Mouse (Mus musculus) olfactory bulb, adult 2 months (tissue): ENCODE measurements around the gene Olfr10.

Source experiments
- CTCF ChIP-seq: fragments of 200-500 bp; IDR thresholded peaks from 2 replicates; pipeline ENCODE4 v1.5.1; 2012; ENCODE audit warnings: low read depth, mild to moderate bottlenecking, low read length, moderate library complexity; ENCODE audit not compliant: insufficient read depth
- POLR2A ChIP-seq: fragments of 200-500 bp; IDR thresholded peaks from 2 replicates; pipeline ENCODE4 v1.6.1; 2012; ENCODE audit warnings: mild to moderate bottlenecking, low read depth, low read length, moderate library complexity; ENCODE audit not compliant: insufficient read depth

DNA sequence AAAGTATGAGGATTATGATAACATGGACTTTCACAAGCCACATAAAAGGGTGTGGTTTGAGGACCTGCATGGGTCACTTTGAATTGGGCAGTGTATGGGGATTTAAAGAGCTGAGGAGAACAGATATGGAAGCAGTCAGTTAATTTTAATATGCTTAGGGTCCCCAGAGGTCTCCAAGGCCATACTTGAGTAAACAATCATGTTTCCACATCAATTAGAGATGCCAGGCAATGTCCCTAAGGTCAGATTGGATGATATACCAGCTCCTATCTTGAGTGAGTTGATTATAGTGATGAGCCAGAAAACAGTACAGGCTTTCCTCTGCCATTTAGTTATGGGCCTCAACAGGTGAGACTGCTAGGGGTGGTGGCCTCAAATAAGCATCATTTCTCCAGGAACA, at the start of gene Olfr10:
- TF ChIP-seq CTCF (no peak), POLR2A (no peak)
